Mouse (Mus musculus): ENCODE measurements around the gene Olfr506.
"Not testable (repeated sequence)": the region's sequence is repeated elsewhere in the genome, so short reads cannot be mapped to it uniquely, and the experiment has no call there.

The Olfr506 gene

GRCm38 (mm10) chr7:108610487-108610886 lies at the start of gene Olfr506:
TSS of gene Olfr506 (plus strand) at chr7:108610787.
- no peak for DNase-seq (ENCODE audit: low spot score)

GRCm38 (mm10) chr7:108565693-108566092 lies 44.9 kb upstream of the Olfr506 start, which contains the start of gene Olfr504:
TSS of gene Olfr504 (minus strand) at chr7:108565793.
- DNase-seq (ENCODE audit: low spot score) = no peak

GRCm38 (mm10) chr7:108589797-108590196 lies 20.8 kb upstream of the Olfr506 start:
- DNase-seq (ENCODE audit: low spot score) = no peak

- not testable (repeated sequence) for DNase-seq (ENCODE audit: low spot score)
Observed at GRCm38 (mm10) chr7:108601916-108602315, 8.7 kb upstream of the Olfr506 start.

DNA sequence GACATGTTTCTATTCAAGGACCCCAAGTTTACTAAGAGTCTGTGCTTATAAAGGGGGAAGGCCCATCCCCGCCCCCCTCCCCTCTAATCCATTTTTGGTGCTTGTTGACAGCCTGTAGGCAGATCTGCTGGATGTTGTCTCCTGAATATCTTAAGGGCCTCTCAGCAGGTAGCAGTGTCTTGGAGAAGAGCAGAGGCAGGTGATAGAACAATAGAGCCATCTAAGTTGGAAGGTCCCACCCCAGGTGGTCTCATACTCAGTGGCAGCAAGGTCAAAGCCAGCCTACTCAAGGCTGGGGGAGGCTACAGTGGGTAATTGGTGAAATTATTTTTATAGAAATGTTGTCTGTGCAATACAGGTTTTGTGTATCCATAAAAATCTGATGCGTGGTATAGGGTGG lies 3.5 kb downstream of the Olfr506 start:
- DNase-seq (ENCODE audit: low spot score) = no peak

GRCm38 (mm10) chr7:108616781-108617180 lies 6.2 kb downstream of the Olfr506 start:
- DNase-seq (ENCODE audit: low spot score) = not testable (repeated sequence)

- DNase-seq (ENCODE audit: low spot score) = no peak
Observed at GRCm38 (mm10) chr7:108621514-108621913, 10.9 kb downstream of the Olfr506 start, which contains the start of gene Olfr507. TSS of gene Olfr507 (plus strand) at chr7:108621814.

DNA sequence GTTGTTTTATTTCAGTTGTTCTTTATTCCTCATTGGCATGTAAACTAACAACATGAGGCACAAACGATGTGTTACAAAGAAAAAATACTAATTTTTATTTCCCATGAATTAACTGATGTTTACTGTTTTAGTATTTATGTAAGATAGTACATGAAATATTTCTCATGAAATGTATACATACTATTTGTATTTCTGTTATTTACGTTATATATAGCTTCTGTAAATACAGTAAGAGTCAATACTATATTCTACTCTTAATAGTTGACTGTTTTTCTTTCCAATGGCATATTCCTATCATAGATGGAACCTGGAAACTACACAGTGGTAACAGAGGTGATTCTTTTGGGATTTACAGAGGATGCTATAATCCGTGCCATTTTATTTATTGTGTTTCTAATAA lies 19.1 kb downstream of the Olfr506 start, which contains the start of gene Olfr508:
Gene Olfr508 (plus strand): TSS at position 301 of the 400 bp plus-strand sequence.
- no peak for DNase-seq (ENCODE audit: low spot score)

GRCm38 (mm10) chr7:108651806-108652205 lies 41.2 kb downstream of the Olfr506 start, which contains the start of gene Olfr509:
TSS of gene Olfr509 (minus strand) at chr7:108651906.
- no peak for DNase-seq (ENCODE audit: low spot score)

GRCm38 (mm10) chr7:108662419-108662818 lies 51.8 kb downstream of the Olfr506 start:
- DNase-seq (ENCODE audit: low spot score) = no peak

Data from testis, postnatal 10 days (tissue).